Comparison of ENCODE assay signal across 9 mouse cellular contexts in genomic region chr2:33205939-33206525, GRCm38 (mm10). TPM values are rescaled to one million over a fixed set of nuclear protein-coding genes. Genes with fewer than 3 reads are reported as not detected.
DNase-seq lines count a peak whose midpoint lies in the region; ATAC-seq and TF ChIP-seq lines count a peak whose summit lies in the region.
"Had no signal": no experiment of that assay in that cellular context is flagged by ENCODE, and none has a peak within 500 bp of the region (broad histone marks: within the 10 kb centered on the region; RNA-seq: fewer than 3 reads in every experiment).

No protein-coding gene starts in this region.

- no peak overlapping the region for H3K4me3 ChIP-seq in heart, embryonic 16.5 days (ENCODE audit: low read length)
- H3K4me3 ChIP-seq in hindbrain, postnatal 0 days (ENCODE audit: low read length), result no peak overlapping the region
- H3K4me3 ChIP-seq in stomach, embryonic 16.5 days (replicated peaks; ENCODE audit: low read length), result no peak overlapping the region

- peaks cover 61% of the 10 kb centered on the region for H3K4me1 ChIP-seq in heart, embryonic 16.5 days (ENCODE audit: control insufficient read depth, insufficient read depth, low read length)
- H3K4me1 ChIP-seq in hindbrain, postnatal 0 days (ENCODE audit: insufficient read depth, low read length), result peaks cover 15% of the 10 kb centered on the region
- H3K4me1 ChIP-seq in stomach, embryonic 16.5 days (ENCODE audit: control insufficient read depth, insufficient read depth, low read length), result peaks cover 26% of the 10 kb centered on the region

- H3K9me3 ChIP-seq in heart, embryonic 16.5 days (replicated peaks; ENCODE audit: control insufficient read depth, low read length), result no peaks in the 10 kb centered on the region
- H3K9me3 ChIP-seq in hindbrain, postnatal 0 days (ENCODE audit: low read length), result no peaks in the 10 kb centered on the region
- no peaks in the 10 kb centered on the region for H3K9me3 ChIP-seq in stomach, embryonic 16.5 days (replicated peaks; ENCODE audit: control insufficient read depth, low read length)

- no peak overlapping the region for H3K4me2 ChIP-seq in heart, embryonic 16.5 days (ENCODE audit: low read depth, low read length)
- H3K4me2 ChIP-seq in hindbrain, postnatal 0 days (ENCODE audit: low read depth, low read length), result no peak overlapping the region
- H3K4me2 ChIP-seq in stomach, embryonic 16.5 days (ENCODE audit: low read depth, low read length), result no peak overlapping the region

- no peak for TF ChIP-seq CTCF in hindbrain, postnatal 0 days (IDR thresholded peaks at IDR 0.05; ENCODE audit: low read depth)

- no peak for ATAC-seq in heart, embryonic 16.5 days (replicated peaks; ENCODE audit: extremely low read depth, insufficient read depth, low FRiP score)
- ATAC-seq in hindbrain, postnatal 0 days, result peak; percentile 50; the same call in 1 of the 2 replicates
- peak; percentile 26; the same call in 1 of the 2 replicates for ATAC-seq in stomach, embryonic 16.5 days (ENCODE audit: insufficient read depth, low FRiP score)

- H3K27ac ChIP-seq in heart, embryonic 16.5 days (ENCODE audit: low read length), result peak overlapping the region; percentile 76; the same call in 1 of the 2 replicates
- peak overlapping the region; percentile 43; the same call in 1 of the 2 replicates for H3K27ac ChIP-seq in hindbrain, postnatal 0 days
- H3K27ac ChIP-seq in stomach, embryonic 16.5 days (ENCODE audit: low read length), result no peak overlapping the region

- no peak overlapping the region for H3K9ac ChIP-seq in heart, embryonic 16.5 days (ENCODE audit: low read length)
- H3K9ac ChIP-seq in hindbrain, postnatal 0 days (replicated peaks; ENCODE audit: low read length), result no peak overlapping the region
- H3K9ac ChIP-seq in stomach, embryonic 16.5 days (ENCODE audit: low read length), result no peak overlapping the region

- no peaks in the 10 kb centered on the region for H3K27me3 ChIP-seq in heart, embryonic 16.5 days (ENCODE audit: control insufficient read depth, insufficient read depth, low read length)
- H3K27me3 ChIP-seq in hindbrain, postnatal 0 days (ENCODE audit: insufficient read depth, low read length), result no peaks in the 10 kb centered on the region
- H3K27me3 ChIP-seq in stomach, embryonic 16.5 days (ENCODE audit: control insufficient read depth, insufficient read depth, low read length), result no peaks in the 10 kb centered on the region

- H3K36me3 ChIP-seq in heart, embryonic 16.5 days (ENCODE audit: control insufficient read depth, insufficient read depth), result no peaks in the 10 kb centered on the region
- H3K36me3 ChIP-seq in hindbrain, postnatal 0 days (ENCODE audit: insufficient read depth, low read length), result no peaks in the 10 kb centered on the region
- no peaks in the 10 kb centered on the region for H3K36me3 ChIP-seq in stomach, embryonic 16.5 days (ENCODE audit: control insufficient read depth, insufficient read depth, low read length)

- WGBS in heart, embryonic 16.5 days, result 61% methylated on average over 14 of the region's 14 CpGs
- WGBS in hindbrain, postnatal 0 days, result 39% methylated on average over 14 of the region's 14 CpGs
- WGBS in stomach, embryonic 16.5 days, result 38% methylated on average over 14 of the region's 14 CpGs

- no peak for DNase-seq in heart, adult 9 months (ENCODE audit: low spot score in 2 of 2)
- peak; percentile 54 for DNase-seq in right cerebral cortex, postnatal 25 days
- no peak for DNase-seq in right cerebral cortex, postnatal 10 days (ENCODE audit: low spot score in 2 of 2)
- peak; percentile 46 for DNase-seq in hindbrain, postnatal 0 days (ENCODE audit: low spot score)
- DNase-seq in thymus, adult 18-20 months, result no peak
- no peak for DNase-seq in cerebellum, postnatal 14 days
- DNase-seq: cerebellum, adult 8-10 months had no signal

RNA-seq across cellular contexts. Expression of gene Angptl2, which starts 9.8 kb away (rescaled TPM):
- polyA plus RNA-seq in heart, embryonic 16.5 days (2015; fragmentation: Nextera tagmentation; extraction: Ambion mirVana), result 75.1 and 76.4 TPM in 2 replicates
- total RNA-seq in hindbrain, postnatal 0 days (2014; rRNA removed), result 16.3 and 22.0 TPM in 2 replicates
- 9.3 and 11.5 TPM in 2 replicates for polyA plus RNA-seq in hindbrain, postnatal 0 days (2015; fragmentation: Nextera tagmentation; extraction: Ambion mirVana)
- polyA plus RNA-seq in stomach, embryonic 16.5 days (2015; fragmentation: Nextera tagmentation; extraction: Ambion mirVana), result 59.5 and 69.6 TPM in 2 replicates

Comparison
In these comparisons a context has a peak if more than half of its experiments do, and no peak if none do; other contexts are left out.
1. DNase-seq: peak in right cerebral cortex, postnatal 25 days (single experiment) and hindbrain, postnatal 0 days (single experiment); none in heart, adult 9 months (0 of 2), right cerebral cortex, postnatal 10 days (0 of 2), thymus, adult 18-20 months (0 of 2) and cerebellum, postnatal 14 days (0 of 2).